Mouse (Mus musculus) bone marrow, adult 2 months (tissue): ENCODE measurements around the gene Lyrm2.

Source experiments
- CTCF ChIP-seq: fragments of 200-500 bp; IDR thresholded peaks from 2 replicates; pipeline ENCODE4 v1.5.1; 2011; ENCODE audit warnings: low read length, control low read depth; ENCODE audit not compliant: control insufficient read depth, insufficient read depth
- POLR2A ChIP-seq: fragments of 200-500 bp; IDR thresholded peaks from 2 replicates; pipeline ENCODE4 v1.6.1; 2011; ENCODE audit warnings: low read depth, mild to moderate bottlenecking, control low read depth, low read length, borderline replicate concordance; ENCODE audit not compliant: control insufficient read depth

DNA sequence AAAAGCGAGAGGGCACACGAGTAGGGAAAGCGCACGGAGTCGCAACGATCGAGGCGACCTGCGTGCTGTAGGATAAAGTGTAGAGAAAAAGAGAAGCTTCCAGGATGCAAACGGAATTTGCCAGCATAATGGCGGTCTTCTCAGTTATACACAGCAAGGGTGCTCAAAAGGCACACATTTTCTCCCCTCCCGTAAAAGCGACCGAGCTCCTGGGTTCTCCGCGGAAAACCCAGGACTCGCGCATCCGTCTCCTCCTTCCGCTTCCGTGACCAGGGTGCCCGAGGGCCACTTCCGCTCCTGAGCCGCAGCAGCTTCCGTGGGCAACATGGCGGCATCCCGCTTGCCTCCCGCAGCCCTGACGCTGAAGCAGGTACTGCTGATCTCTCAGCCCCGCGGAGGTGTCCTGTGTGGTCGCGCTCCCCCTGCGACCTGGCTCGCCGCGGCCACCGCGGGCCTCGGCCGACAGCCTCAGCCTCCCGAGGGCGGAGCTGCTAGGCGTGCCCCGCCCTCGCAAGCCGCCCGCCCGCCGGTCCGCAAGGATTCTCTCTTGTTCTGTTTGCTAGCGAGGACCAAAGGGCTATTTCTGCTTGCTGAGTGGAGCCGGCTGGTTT is at the start of gene Lyrm2:
- TF ChIP-seq CTCF = no peak
- TF ChIP-seq POLR2A = peak; percentile 89
